ENCODE assay signal across 25 mouse cellular contexts in genomic region chr10:108837434-108837833, GRCm38 (mm10).
DNase-seq lines count a peak whose midpoint lies in the region; ATAC-seq and TF ChIP-seq lines count a peak whose summit lies in the region.
"Had no signal": no experiment of that assay in that cellular context is flagged by ENCODE, and none has a peak within 500 bp of the region (broad histone marks: within the 10 kb centered on the region; RNA-seq: fewer than 3 reads in every experiment).

No protein-coding gene starts in this region.

- no peak overlapping the region for H3K4me3 ChIP-seq in layer of hippocampus, adult 2 months
- H3K4me3 ChIP-seq: embryonic facial prominence, embryonic 13.5 days; embryonic facial prominence, embryonic 15.5 days; erythroblast, embryonic 14.5 days; forebrain, embryonic 10.5 days; forebrain, embryonic 13.5 days; forebrain, embryonic 15.5 days had no signal

- no peak for TF ChIP-seq CTCF in layer of hippocampus, adult 2 months (conservative IDR thresholded peaks at IDR 0.05)

- H3K27ac ChIP-seq in layer of hippocampus, adult 2 months: peak overlapping the region; percentile 20; the same call in 1 of the 2 replicates
- H3K27ac ChIP-seq: embryonic facial prominence, embryonic 13.5 days; embryonic facial prominence, embryonic 15.5 days; forebrain, embryonic 10.5 days; forebrain, embryonic 13.5 days; forebrain, embryonic 15.5 days had no signal

- peak; percentile 81 for ATAC-seq in frontal cortex, adult (ENCODE audit: low TSS enrichment)
- ATAC-seq: forebrain, embryonic 13.5 days; forebrain, embryonic 15.5 days; forebrain, postnatal 0 days had no signal

- no peak for DNase-seq in frontal cortex, postnatal 25 days (ENCODE audit: low spot score in 2 of 2)
- no peak for DNase-seq in layer of hippocampus, adult 2 months (ENCODE audit: low spot score in 2 of 2)
- no peak for DNase-seq in layer of hippocampus, postnatal 25 days (ENCODE audit: extremely low spot score in 1 of 2, low spot score in 1 of 2)
- DNase-seq in right cerebral cortex, adult 18-20 months: peak; percentile 32
- DNase-seq in right cerebral cortex, postnatal 14 days: no peak
- DNase-seq in telencephalon, adult 2 months (ENCODE audit: low read depth, low spot score): peak; percentile 71
- DNase-seq in B cell, adult 2 months: no peak
- DNase-seq: adrenal gland, adult 2 months; adrenal gland, postnatal 10 days; adrenal gland, postnatal 25 days; cerebellum, adult 11 months; cerebellum, adult 18-20 months; cerebellum, adult 8-10 months; cerebellum, adult 9-11 months; cerebellum, postnatal 14 days; cerebellum, postnatal 36 days; embryo, embryonic 11 days; forebrain, postnatal 0 days had no signal

Comparison
In these comparisons a context has a peak if more than half of its experiments do, and no peak if none do; other contexts are left out.
1. DNase-seq: peak in right cerebral cortex, adult 18-20 months (single experiment) and telencephalon, adult 2 months (single experiment); none in frontal cortex, postnatal 25 days (0 of 2), layer of hippocampus, adult 2 months (0 of 2), layer of hippocampus, postnatal 25 days (0 of 2), right cerebral cortex, postnatal 14 days (single experiment) and B cell, adult 2 months (0 of 2).